Mouse (Mus musculus) hindbrain, embryonic 10.5 days (tissue): Measurements from ENCODE around the gene Adam12. TPM values are rescaled to one million over a fixed set of nuclear protein-coding genes. Genes with fewer than 3 reads are reported as not detected.

Experiments
- DNase-seq: peaks from one replicate; pipeline ENCODE4 v3.0.0-alpha.2; 2017; ENCODE audit warnings: low spot score
- H3K27ac ChIP-seq: fragments of 300-500 bp; sonication (generic); 2 replicates; pipeline ENCODE4 v1.5.1; 2016; ENCODE audit warnings: mild to moderate bottlenecking, moderate library complexity
- H3K27me3 ChIP-seq: fragments of 300-500 bp; sonication (generic); 2 replicates; pipeline ENCODE4 v1.6.1; 2016; ENCODE audit warnings: mild to moderate bottlenecking; ENCODE audit not compliant: poor library complexity, insufficient read depth, severe bottlenecking
- H3K36me3 ChIP-seq: fragments of 300-500 bp; sonication (generic); 2 replicates; pipeline ENCODE4 v1.6.1; 2016; ENCODE audit warnings: mild to moderate bottlenecking, moderate library complexity
- H3K4me1 ChIP-seq: fragments of 300-500 bp; sonication (generic); replicated peaks from 2 replicates; pipeline ENCODE4 v1.6.1; 2016; ENCODE audit warnings: mild to moderate bottlenecking
- H3K4me3 ChIP-seq: fragments of 300-500 bp; sonication (generic); 2 replicates; pipeline ENCODE4 v1.5.1; 2016; ENCODE audit warnings: mild to moderate bottlenecking, moderate library complexity
- H3K9me3 ChIP-seq: fragments of 300-500 bp; sonication (generic); 2 replicates; pipeline ENCODE4 v1.6.1; 2016; ENCODE audit warnings: mild to moderate bottlenecking, moderate library complexity
- WGBS: fragments of 180-500 bp; shearing (Covaris S2); methylation state at CpG from one replicate; pipeline ENCODE4 v1.1.7; 2016; 5-methylcytosine and 5-hydroxymethylcytosine counted together
- polyA plus RNA-seq: library from polyadenylated mRNA; unstranded; fragments of >200 nt; fragmentation: Nextera tagmentation; extraction: Ambion mirVana; gene quantifications from 2 replicates; pipeline ENCODE4 v1.2.1, GENCODE M21; 2016

The Adam12 gene
- polyA plus RNA-seq, 1 experiment from 2014 or later, result 2.0 TPM

DNA sequence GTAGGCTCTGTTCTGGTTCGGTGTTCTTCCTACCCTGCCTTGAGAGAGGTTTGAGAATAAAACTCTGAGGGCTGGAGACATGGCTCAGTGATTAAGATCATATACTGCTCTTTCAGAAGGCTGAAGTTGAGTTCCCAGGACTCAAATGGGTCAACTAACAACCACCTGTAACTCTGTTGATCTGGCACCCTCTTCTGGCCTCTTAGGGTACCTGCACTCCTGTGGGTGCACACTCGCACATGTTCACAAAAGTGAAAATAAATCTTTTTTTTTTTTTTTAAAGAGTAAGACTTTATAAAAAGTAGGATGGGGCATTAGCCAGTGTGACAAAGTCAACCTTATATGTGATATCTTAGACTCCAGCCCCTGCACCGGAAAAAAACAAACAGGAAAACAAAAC is 6.9 kb upstream of the Adam12 start:
- Histone ChIP-seq H3K4me1 (no peaks in the 10 kb centered on the region), H3K9me3 (no peaks in the 10 kb centered on the region), H3K36me3 (no peaks in the 10 kb centered on the region), H3K27ac (no peak overlapping the region), H3K27me3 (no peaks in the 10 kb centered on the region), H3K4me3 (no peak overlapping the region)
- 93% methylated on average over 3 of the region's 3 CpGs for WGBS
- no peak for DNase-seq

DNA sequence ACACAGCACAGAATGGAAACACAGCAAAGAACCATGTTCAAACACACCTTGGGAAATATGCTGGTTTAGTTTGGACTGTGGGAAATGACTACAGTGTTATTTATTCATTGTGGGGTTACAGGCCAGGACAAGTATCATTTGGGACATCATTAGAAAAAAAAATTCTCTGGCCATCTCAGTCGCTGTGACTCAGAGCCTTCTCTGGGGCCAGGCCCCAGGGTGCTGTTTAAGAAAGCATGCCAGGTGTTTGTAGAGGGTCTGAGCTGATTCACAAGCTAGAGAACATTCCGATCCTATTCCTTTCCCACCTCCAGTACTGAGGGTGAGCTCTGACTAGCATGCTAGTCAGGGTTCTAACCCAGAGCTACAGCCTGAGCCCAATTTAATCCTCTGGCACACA is 5.4 kb upstream of the Adam12 start:
- no peak overlapping the region for H3K27ac ChIP-seq
- DNase-seq, result no peak
- H3K4me1 ChIP-seq, result no peaks in the 10 kb centered on the region
- no peaks in the 10 kb centered on the region for H3K27me3 ChIP-seq
- no peaks in the 10 kb centered on the region for H3K9me3 ChIP-seq
- H3K4me3 ChIP-seq, result no peak overlapping the region
- H3K36me3 ChIP-seq, result no peaks in the 10 kb centered on the region
- WGBS, result 73% methylated on average over 2 of the region's 2 CpGs

DNA sequence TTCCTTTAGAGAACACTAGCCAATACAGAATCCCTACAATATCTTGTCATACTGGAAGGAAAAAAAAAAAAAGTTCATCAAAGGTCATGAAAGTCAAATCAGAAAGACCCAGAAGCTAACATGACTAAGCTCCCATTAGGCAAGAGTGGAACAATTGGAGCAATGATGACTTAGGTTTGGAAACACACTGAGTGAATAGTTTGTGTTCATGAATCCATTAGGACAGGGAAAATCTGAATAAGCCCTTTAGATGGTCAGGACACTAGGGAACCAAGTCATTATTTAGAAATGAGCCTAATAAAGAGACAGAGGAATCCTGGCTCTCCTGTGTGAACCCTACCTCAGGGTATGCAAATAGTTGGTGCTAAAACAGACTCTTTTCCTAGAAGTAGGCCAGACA is 4.8 kb upstream of the Adam12 start:
- Histone ChIP-seq H3K4me3 (no peak overlapping the region), H3K4me1 (no peaks in the 10 kb centered on the region), H3K27ac (no peak overlapping the region), H3K27me3 (no peaks in the 10 kb centered on the region), H3K9me3 (no peaks in the 10 kb centered on the region), H3K36me3 (no peaks in the 10 kb centered on the region)
- DNase-seq, result no peak

DNA sequence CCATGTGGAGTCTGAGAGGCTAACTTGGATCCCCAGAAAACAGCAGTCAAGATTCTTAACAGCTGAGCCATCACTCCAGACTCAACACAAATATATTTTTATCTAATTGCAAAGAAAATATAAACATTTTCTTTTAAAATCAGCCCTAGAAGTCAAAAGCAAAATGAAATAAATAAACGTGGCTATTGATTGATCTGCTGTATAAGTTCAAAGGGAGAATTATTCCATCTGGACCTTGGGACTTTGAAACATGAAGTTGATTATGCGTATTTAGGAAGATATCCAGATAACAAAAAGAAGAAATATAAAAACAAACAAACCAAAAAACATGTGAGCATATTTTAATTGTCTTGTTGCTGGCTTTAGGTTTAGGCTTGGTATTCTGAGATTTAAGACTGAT is 3.6 kb upstream of the Adam12 start:
- no peaks in the 10 kb centered on the region for H3K9me3 ChIP-seq
- no peaks in the 10 kb centered on the region for H3K27me3 ChIP-seq
- no peaks in the 10 kb centered on the region for H3K4me1 ChIP-seq
- no peak for DNase-seq
- no peak overlapping the region for H3K4me3 ChIP-seq
- WGBS, result 77% methylated on average over 2 of the region's 2 CpGs
- H3K27ac ChIP-seq, result no peak overlapping the region
- no peaks in the 10 kb centered on the region for H3K36me3 ChIP-seq

DNA sequence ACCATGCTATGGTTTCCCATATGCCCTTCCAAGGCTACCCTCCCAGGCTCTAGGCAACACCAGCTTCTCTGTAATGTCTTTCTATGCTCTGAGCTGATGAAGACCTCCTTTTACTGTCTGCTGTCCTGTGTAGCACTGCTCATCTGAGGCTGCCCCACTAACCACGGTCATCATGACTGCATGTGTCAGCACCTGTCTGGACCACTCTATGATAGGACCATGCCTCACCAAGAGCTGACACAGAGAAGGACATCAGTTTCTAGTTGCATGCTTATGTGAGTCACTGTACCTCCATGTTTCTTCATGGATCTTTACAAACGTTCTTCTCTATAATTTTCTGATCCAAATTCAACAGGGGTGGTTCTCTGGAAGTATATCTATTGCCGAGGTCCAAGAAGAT is 1.2 kb downstream of the Adam12 start:
- 86% methylated on average over 3 of the region's 3 CpGs for WGBS
- Histone ChIP-seq H3K27me3 (peaks cover 15% of the 10 kb centered on the region), H3K4me1 (peaks cover 26% of the 10 kb centered on the region), H3K9me3 (no peaks in the 10 kb centered on the region), H3K36me3 (no peaks in the 10 kb centered on the region), H3K4me3 (no peak overlapping the region), H3K27ac (no peak overlapping the region)
- no peak for DNase-seq

DNA sequence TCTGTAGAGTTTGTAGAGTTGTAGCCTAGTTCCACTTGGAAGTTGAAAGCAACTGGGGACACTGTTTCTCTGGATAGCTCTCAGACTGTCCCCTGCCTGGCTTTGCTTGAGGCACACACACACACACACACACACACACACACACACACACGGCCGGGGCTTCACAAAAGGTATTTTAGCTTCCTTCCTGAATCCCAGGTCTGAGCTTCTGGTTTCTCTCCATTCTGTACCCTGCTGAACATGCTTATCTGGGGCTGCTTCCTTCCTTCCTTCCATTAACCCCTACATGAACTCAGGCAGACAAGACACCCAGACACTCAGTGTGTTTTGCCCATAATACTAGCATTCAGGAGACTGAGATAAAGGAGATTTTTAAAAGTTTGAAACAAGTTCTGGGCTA is 2.0 kb downstream of the Adam12 start:
- no peak overlapping the region for H3K4me3 ChIP-seq
- 91% methylated on average over 2 of the region's 2 CpGs for WGBS
- H3K9me3 ChIP-seq, result no peaks in the 10 kb centered on the region
- peaks cover 21% of the 10 kb centered on the region for H3K27me3 ChIP-seq
- H3K27ac ChIP-seq, result 0 out of 2 replicates have a peak overlapping the region, but pooled peaks have one; percentile 45
- DNase-seq, result no peak
- peaks cover 34% of the 10 kb centered on the region for H3K4me1 ChIP-seq
- H3K36me3 ChIP-seq, result no peaks in the 10 kb centered on the region

DNA sequence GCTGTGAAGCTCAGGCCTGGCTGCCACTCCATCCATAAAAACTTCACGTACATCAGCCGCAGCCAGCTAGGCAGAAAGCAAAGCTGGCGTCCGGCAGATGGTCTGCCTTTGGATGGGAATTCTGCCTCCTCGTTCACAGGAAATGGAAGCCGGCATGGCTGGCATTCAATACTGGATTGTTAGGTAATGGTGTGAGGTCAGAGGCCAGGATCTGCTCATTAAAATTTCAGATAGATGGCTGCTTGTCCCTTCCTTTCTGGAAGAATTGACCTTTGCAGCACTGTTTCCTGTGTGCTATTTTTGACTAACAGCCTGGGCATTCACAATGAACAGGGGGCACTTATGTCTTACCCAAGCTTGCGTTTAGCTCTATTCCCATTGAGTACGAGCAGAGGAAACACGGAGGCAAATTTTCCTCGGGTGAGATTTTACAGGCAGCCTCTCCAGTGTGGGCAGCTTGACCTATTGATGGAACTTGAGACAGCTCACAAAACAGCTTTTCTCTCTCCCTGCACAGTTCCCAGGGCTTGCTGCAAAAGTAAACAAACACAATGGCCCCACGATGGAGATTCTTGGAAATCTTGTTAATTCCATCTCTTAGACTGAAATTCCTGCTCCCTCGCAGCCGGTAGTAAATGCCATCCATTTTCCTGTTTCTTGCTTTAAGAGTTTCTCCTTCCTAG is 4.0 kb downstream of the Adam12 start:
- Histone ChIP-seq H3K27me3 (peaks cover 29% of the 10 kb centered on the region), H3K4me1 (peaks cover 45% of the 10 kb centered on the region), H3K36me3 (no peaks in the 10 kb centered on the region), H3K27ac (peak overlapping the region; percentile 69), H3K9me3 (no peaks in the 10 kb centered on the region), H3K4me3 (no peak overlapping the region)
- peak; percentile 68 for DNase-seq
- WGBS, result 19% methylated on average over 13 of the region's 13 CpGs

DNA sequence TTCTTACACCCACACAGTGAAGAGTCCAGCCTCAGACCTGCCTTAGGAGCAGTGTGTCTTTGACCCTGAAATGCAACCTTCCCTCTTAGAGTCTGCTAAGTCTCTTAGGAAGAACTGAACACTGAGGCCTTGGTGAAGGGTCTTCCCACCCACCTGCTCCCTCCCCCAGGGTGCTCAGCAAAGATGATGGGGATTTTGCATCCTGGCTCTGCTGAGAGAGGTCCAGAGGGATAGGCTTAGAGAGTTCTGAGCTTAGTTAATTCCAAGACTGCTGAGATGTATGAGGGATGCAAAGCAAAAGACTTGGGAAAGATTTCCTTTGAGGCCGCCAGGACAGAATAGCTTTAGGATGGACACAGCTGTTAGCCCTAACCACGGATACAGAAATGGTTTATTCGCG is 4.8 kb downstream of the Adam12 start:
- Histone ChIP-seq H3K27me3 (peaks cover 35% of the 10 kb centered on the region), H3K27ac (peak overlapping the region; percentile 69), H3K36me3 (no peaks in the 10 kb centered on the region), H3K4me3 (no peak overlapping the region), H3K9me3 (no peaks in the 10 kb centered on the region), H3K4me1 (peaks cover 45% of the 10 kb centered on the region)
- whole genome bisulfite sequencing, result 78% methylated on average over 4 of the region's 4 CpGs
- DNase-seq, result no peak

DNA sequence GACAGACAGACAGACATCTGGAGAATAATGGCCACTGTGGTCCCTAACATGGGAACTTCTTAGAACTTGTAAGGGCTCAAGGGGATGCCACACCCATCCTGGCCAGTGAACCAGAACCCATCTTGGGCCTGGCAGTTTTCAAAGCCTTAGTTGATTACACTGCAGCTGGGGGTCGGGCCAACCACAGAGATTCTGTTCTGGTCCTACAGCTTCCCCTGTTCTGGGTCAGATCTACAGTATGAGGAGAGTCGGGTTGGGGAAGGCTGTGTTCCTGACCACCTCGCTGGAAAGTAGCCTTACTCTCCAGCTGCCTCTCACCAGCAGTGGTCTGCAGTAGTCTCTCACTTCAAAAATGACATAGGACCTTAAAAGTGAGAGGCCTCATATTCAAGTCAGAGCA is 5.7 kb downstream of the Adam12 start:
- peaks cover 45% of the 10 kb centered on the region for H3K4me1 ChIP-seq

DNA sequence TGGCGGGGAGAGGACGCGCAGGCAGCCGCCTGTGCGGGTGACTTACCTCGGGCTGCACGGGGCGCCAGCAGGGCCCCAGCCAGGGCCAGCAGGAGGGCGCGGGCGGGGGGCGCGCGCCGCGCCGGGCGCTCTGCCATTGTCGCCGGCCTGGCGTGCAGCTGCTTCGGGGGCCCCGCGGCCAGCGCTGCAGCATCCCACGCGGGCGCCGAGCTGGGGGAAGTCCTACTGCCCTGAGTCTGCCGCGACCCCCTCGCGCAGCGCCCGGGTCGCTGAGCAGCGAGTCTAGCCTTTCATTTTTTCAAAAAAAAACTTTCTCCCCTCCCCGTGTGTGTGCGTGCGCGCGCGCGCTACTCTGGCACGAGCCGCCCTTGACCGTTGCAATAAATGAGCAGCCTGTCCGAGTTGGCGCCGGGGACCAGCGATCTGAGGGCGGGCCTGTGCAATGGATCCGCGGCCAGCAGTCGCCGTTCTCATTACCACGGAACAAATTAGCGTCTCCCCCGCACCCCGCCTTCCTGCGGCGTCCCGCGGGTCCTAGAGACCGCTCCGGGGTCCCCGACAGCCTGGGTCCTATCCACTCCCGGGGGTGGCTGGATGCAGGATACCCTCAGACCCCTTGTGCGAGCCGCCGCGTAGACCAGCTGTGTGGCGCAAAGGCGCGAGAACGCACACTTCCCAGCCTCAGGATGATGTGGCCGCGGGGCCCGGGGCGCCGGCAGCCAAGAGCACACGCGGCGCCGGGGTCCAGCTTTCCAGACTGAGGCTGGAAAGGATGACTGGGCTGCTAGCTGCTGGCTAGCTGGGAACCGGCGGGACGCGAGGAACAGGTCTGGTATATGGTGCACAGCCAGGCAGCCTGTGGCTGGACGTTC is 7.0 kb downstream of the Adam12 start:
- DNase-seq, result peak; percentile 80
- Histone ChIP-seq H3K27me3 (peaks cover 35% of the 10 kb centered on the region), H3K9me3 (no peaks in the 10 kb centered on the region), H3K4me3 (peak overlapping the region; percentile 70), H3K4me1 (peaks cover 45% of the 10 kb centered on the region), H3K27ac (peak overlapping the region; percentile 89), H3K36me3 (no peaks in the 10 kb centered on the region)
- WGBS, result under 1% methylated on average over 90 of the region's 90 CpGs

More for the DNA sequence above, 5.7 kb downstream of the Adam12 start:
- Histone ChIP-seq H3K36me3 (no peaks in the 10 kb centered on the region), H3K9me3 (no peaks in the 10 kb centered on the region), H3K4me3 (no peak overlapping the region), H3K27me3 (peaks cover 35% of the 10 kb centered on the region), H3K27ac (peak overlapping the region; percentile 16; the same call in 1 of the 2 replicates)
- DNase-seq, result no peak
- WGBS, result 72% methylated on average over 3 of the region's 3 CpGs

DNA sequence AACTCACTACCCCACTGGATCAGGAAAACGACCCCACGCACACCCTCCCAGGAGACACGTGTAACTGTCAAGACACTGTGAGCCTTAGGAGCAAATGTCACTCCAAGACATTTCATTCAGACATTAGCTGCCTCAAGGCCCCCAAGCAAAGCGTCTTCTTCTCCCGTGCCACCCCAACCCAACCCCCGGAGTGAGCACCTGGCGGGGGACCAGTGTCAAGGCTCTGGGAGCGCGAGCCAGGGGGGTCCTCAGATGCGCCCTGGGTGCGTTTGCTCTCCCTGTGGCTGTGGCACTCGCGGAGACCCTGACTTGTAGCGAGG is 7.6 kb downstream of the Adam12 start:
- no peak for DNase-seq
- Histone ChIP-seq H3K4me1 (peaks cover 49% of the 10 kb centered on the region), H3K36me3 (no peaks in the 10 kb centered on the region), H3K9me3 (no peaks in the 10 kb centered on the region), H3K27me3 (peaks cover 35% of the 10 kb centered on the region), H3K4me3 (peak overlapping the region; percentile 70), H3K27ac (peak overlapping the region; percentile 89)
- WGBS, result under 1% methylated on average over 14 of the region's 14 CpGs

DNA sequence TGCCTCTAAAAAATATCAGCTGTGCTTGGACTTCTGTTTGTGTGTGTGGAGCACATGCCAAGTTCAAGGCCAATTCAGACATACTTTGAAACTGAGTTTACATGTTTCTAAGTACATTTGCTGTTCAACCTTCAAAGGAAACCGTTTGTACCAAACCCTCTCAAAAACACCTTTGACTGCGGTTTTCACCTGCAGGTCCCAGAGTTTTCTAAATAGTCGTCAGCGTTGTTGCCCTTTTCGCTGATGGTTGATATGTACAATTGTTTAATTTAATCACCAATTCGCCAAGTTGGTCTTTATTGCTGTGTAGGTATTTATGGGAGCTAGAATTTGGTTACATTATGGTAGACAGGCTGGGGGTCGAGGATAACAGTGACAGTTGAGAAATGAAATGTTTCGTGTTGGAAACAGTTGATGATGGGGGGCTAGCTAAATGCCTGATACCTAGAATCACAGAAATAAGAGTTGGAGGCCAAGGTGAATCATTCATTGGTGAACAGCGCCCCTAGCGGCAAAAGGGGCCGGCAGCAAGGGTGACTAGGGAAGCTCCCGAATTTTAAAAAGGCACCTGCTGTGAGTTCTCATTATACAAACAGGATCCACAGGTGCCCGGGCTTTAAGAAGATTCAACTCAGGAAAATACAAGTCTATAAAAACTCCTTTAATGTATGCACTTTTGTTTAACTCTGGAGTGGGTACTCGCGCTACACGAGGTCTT is 8.3 kb downstream of the Adam12 start:
- peak overlapping the region; percentile 70 for H3K4me3 ChIP-seq
- no peaks in the 10 kb centered on the region for H3K9me3 ChIP-seq

DNA sequence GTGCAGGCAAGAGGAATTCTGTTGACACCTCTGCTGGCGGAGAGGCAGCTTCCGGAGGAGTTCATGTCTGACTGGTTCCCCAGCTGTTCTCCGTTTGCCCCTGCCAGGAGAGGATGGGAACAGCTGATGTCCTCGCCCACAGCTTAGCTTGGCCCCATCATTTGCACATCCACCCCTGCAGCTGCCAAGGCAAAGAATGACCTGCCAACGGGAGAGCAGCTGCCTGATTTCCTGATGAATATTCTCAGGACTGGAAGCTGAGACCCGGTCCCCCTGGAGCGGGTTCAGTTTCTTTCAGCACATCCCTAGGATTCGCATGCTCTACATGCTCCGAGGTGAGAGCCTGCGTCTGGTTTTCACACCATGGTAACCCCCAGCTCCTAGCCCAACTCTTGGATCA is 24.0 kb downstream of the Adam12 start:
- no peak overlapping the region for H3K27ac ChIP-seq
- no peak overlapping the region for H3K4me3 ChIP-seq
- no peaks in the 10 kb centered on the region; the same call in 1 of the 2 replicates for H3K4me1 ChIP-seq
- peak; percentile 18 for DNase-seq
- H3K9me3 ChIP-seq, result no peaks in the 10 kb centered on the region
- H3K36me3 ChIP-seq, result no peaks in the 10 kb centered on the region
- 72% methylated on average over 10 of the region's 10 CpGs for WGBS
- no peaks in the 10 kb centered on the region for H3K27me3 ChIP-seq

More for the DNA sequence above, 8.3 kb downstream of the Adam12 start:
- no peak overlapping the region for H3K27ac ChIP-seq
- H3K36me3 ChIP-seq, result no peaks in the 10 kb centered on the region
- H3K4me1 ChIP-seq, result peaks cover 50% of the 10 kb centered on the region
- peaks cover 35% of the 10 kb centered on the region for H3K27me3 ChIP-seq
- DNase-seq, result peak; percentile 83
- 30% methylated on average over 16 of the region's 16 CpGs for WGBS
